In the genomic region with DNA sequence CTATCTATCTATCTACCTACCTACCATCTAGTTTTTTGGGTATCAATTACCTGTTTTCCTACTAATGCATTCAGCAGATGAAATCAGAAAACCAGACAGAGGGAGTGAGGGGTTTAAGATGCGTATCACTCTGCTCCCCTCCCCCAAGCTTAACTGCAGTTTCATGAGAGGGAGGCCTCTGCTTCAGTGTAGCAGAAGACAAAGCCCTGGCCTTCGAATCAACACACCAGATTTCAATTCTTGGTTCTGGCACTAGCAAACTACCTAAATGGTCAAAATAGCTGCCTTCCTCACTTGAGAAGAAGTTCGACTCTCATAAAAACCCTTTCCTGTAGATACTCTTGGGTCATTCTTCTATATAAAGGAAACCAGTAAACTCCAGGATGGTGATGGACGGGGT, we compare ENCODE assay signal across 8 mouse cellular contexts. TPM values are rescaled to one million over a fixed set of nuclear protein-coding genes. Genes with fewer than 3 reads are reported as not detected.
DNase-seq lines count a peak whose midpoint lies in the region; ATAC-seq and TF ChIP-seq lines count a peak whose summit lies in the region.

No protein-coding gene starts in this region.

- WGBS in embryonic facial prominence, embryonic 11.5 days = 7% methylated on average over 4 of the region's 4 CpGs
- 12% methylated on average over 4 of the region's 4 CpGs for WGBS in intestine, embryonic 16.5 days
- WGBS in neural tube, embryonic 14.5 days = 6% methylated on average over 4 of the region's 4 CpGs

- DNase-seq in left cerebral cortex, adult 2 months (ENCODE audit: extremely low spot score in 1 of 2, low spot score in 2 of 2) = no peak
- no peak for DNase-seq in left cerebral cortex, adult 9 months (ENCODE audit: low spot score in 2 of 2)
- peak; percentile 55 for DNase-seq in embryonic facial prominence, embryonic 11.5 days (ENCODE audit: low spot score)
- no peak for DNase-seq in cerebellum, adult 11-12 months
- DNase-seq in ovary, postnatal 36 days (ENCODE audit: low spot score) = no peak
- DNase-seq in urinary bladder, postnatal 14 days (ENCODE audit: low spot score) = no peak

- H3K9ac ChIP-seq in embryonic facial prominence, embryonic 11.5 days (replicated peaks; ENCODE audit: low read length) = peak overlapping the region; percentile 97
- H3K9ac ChIP-seq in intestine, embryonic 16.5 days (ENCODE audit: low read depth, low read length) = peak overlapping the region; percentile 92
- H3K9ac ChIP-seq in neural tube, embryonic 14.5 days (replicated peaks; ENCODE audit: low read depth, low read length) = peak overlapping the region; percentile 89

- H3K4me3 ChIP-seq in left cerebral cortex, adult 2 months = peak overlapping the region; percentile 86
- peak overlapping the region; percentile 87 for H3K4me3 ChIP-seq in embryonic facial prominence, embryonic 11.5 days (ENCODE audit: low read depth, low read length)
- peak overlapping the region; percentile 67 for H3K4me3 ChIP-seq in intestine, embryonic 16.5 days (ENCODE audit: low read length)
- peak overlapping the region; percentile 79 for H3K4me3 ChIP-seq in neural tube, embryonic 14.5 days (ENCODE audit: low read depth, low read length)

- intact Hi-C loops in left cerebral cortex, adult 2 months (cut with DNase I) = no loop called here

- H3K4me2 ChIP-seq in embryonic facial prominence, embryonic 11.5 days (ENCODE audit: low read depth, low read length) = peak overlapping the region; percentile 68
- H3K4me2 ChIP-seq in intestine, embryonic 16.5 days (ENCODE audit: low read depth, low read length) = peak overlapping the region; percentile 63
- peak overlapping the region; percentile 49 for H3K4me2 ChIP-seq in neural tube, embryonic 14.5 days (ENCODE audit: low read depth, low read length)

- H3K27me3 ChIP-seq in embryonic facial prominence, embryonic 11.5 days (ENCODE audit: control insufficient read depth, insufficient read depth, low read length) = no peaks in the 10 kb centered on the region
- H3K27me3 ChIP-seq in intestine, embryonic 16.5 days (replicated peaks; ENCODE audit: control insufficient read depth, insufficient read depth, low read length) = no peaks in the 10 kb centered on the region
- H3K27me3 ChIP-seq in neural tube, embryonic 14.5 days (ENCODE audit: control insufficient read depth, insufficient read depth, low read length) = no peaks in the 10 kb centered on the region

- peak overlapping the region; percentile 79 for H3K27ac ChIP-seq in left cerebral cortex, adult 2 months
- peak overlapping the region; percentile 87; the same call in 1 of the 2 replicates for H3K27ac ChIP-seq in embryonic facial prominence, embryonic 11.5 days (replicated peaks; ENCODE audit: low read depth, low read length)
- peak overlapping the region; percentile 80; the same call in 1 of the 2 replicates for H3K27ac ChIP-seq in intestine, embryonic 16.5 days (ENCODE audit: low read length)
- peak overlapping the region; percentile 92 for H3K27ac ChIP-seq in neural tube, embryonic 14.5 days (ENCODE audit: low read depth, low read length)

- H3K4me1 ChIP-seq in embryonic facial prominence, embryonic 11.5 days (ENCODE audit: control insufficient read depth, insufficient read depth, low read length) = peaks cover 3% of the 10 kb centered on the region; the same call in 1 of the 2 replicates
- H3K4me1 ChIP-seq in intestine, embryonic 16.5 days (ENCODE audit: control insufficient read depth, insufficient read depth, low read length) = peaks cover 5% of the 10 kb centered on the region; the same call in 1 of the 2 replicates
- H3K4me1 ChIP-seq in neural tube, embryonic 14.5 days (ENCODE audit: control insufficient read depth, insufficient read depth, low read length) = peaks cover 10% of the 10 kb centered on the region

- ATAC-seq in embryonic facial prominence, embryonic 11.5 days (replicated peaks; ENCODE audit: insufficient number of reproducible peaks, low FRiP score, low TSS enrichment, low read depth) = no peak
- ATAC-seq in intestine, embryonic 16.5 days = no peak
- ATAC-seq in neural tube, embryonic 14.5 days (ENCODE audit: low read depth) = no peak

- no peak for TF ChIP-seq CTCF in left cerebral cortex, adult 2 months (IDR thresholded peaks at IDR 0.05)

- peaks cover 22% of the 10 kb centered on the region for H3K36me3 ChIP-seq in embryonic facial prominence, embryonic 11.5 days (replicated peaks; ENCODE audit: control insufficient read depth, insufficient read depth, low read depth, low read length)
- H3K36me3 ChIP-seq in intestine, embryonic 16.5 days (ENCODE audit: control insufficient read depth, insufficient read depth, low read length) = peaks cover 8% of the 10 kb centered on the region
- H3K36me3 ChIP-seq in neural tube, embryonic 14.5 days (ENCODE audit: control insufficient read depth, insufficient read depth, low read length) = peaks cover 30% of the 10 kb centered on the region

- no peaks in the 10 kb centered on the region for H3K9me3 ChIP-seq in embryonic facial prominence, embryonic 11.5 days (replicated peaks; ENCODE audit: control insufficient read depth, low read length)
- H3K9me3 ChIP-seq in intestine, embryonic 16.5 days (ENCODE audit: control insufficient read depth, low read length) = no peaks in the 10 kb centered on the region
- no peaks in the 10 kb centered on the region for H3K9me3 ChIP-seq in neural tube, embryonic 14.5 days (ENCODE audit: control insufficient read depth, low read length)

RNA-seq across cellular contexts. Expression of gene Zfp334, which starts 0.7 kb away (rescaled TPM):
- total RNA-seq in left cerebral cortex, adult 2 months (2021) = 10 to 100 TPM; 15.4 to 18.2 TPM
- polyA plus RNA-seq in embryonic facial prominence, embryonic 11.5 days (2014; fragmentation: Nextera tagmentation; extraction: Ambion mirVana) = 19.9 and 22.0 TPM in 2 replicates
- polyA plus RNA-seq in intestine, embryonic 16.5 days (2015; fragmentation: Nextera tagmentation; extraction: Ambion mirVana) = 3.6 TPM in 2 replicates
- polyA plus RNA-seq in neural tube, embryonic 14.5 days (2014; fragmentation: Nextera tagmentation; extraction: Ambion mirVana) = 12.0 and 15.0 TPM in 2 replicates

RNA-seq across cellular contexts. Expression of gene Ocstamp, which starts 12.8 kb away (rescaled TPM):
- total RNA-seq in left cerebral cortex, adult 2 months (2021) = not detected
- 0.13 and 0.29 TPM in 2 replicates for polyA plus RNA-seq in embryonic facial prominence, embryonic 11.5 days (2014; fragmentation: Nextera tagmentation; extraction: Ambion mirVana)
- polyA plus RNA-seq in intestine, embryonic 16.5 days (2015; fragmentation: Nextera tagmentation; extraction: Ambion mirVana) = 1.1 TPM in 2 replicates
- polyA plus RNA-seq in neural tube, embryonic 14.5 days (2014; fragmentation: Nextera tagmentation; extraction: Ambion mirVana) = not detected in 2 replicates

RNA-seq across cellular contexts. Expression of gene Zfp663, which starts 18.8 kb away (rescaled TPM):
- not detected for total RNA-seq in left cerebral cortex, adult 2 months (2021)
- polyA plus RNA-seq in embryonic facial prominence, embryonic 11.5 days (2014; fragmentation: Nextera tagmentation; extraction: Ambion mirVana) = 2.7 and 4.9 TPM in 2 replicates
- 0.45 and 0.64 TPM in 2 replicates for polyA plus RNA-seq in intestine, embryonic 16.5 days (2015; fragmentation: Nextera tagmentation; extraction: Ambion mirVana)
- 6.1 and 7.0 TPM in 2 replicates for polyA plus RNA-seq in neural tube, embryonic 14.5 days (2014; fragmentation: Nextera tagmentation; extraction: Ambion mirVana)
